Mouse (Mus musculus) lung, embryonic 15.5 days (tissue): ENCODE results near the gene Tax1bp1. TPM values are rescaled to one million over a fixed set of nuclear protein-coding genes. Genes with fewer than 3 reads are reported as not detected.

Experiments used
- ATAC-seq: fragments of 200-750 bp; cut with Nextera tagmentation; 2 replicates; pipeline ENCODE4 v1.8.0; 2017; ENCODE audit warnings: moderate number of reproducible peaks, borderline replicate concordance; ENCODE audit not compliant: low FRiP score, low TSS enrichment; ENCODE audit errors: extremely low read depth
- H3K27ac ChIP-seq: fragments of 300-500 bp; sonication (generic); 2 replicates; pipeline ENCODE4 v1.5.1; 2015; ENCODE audit warnings: moderate library complexity, mild to moderate bottlenecking, inconsistent platforms
- H3K27me3 ChIP-seq: fragments of 300-500 bp; sonication (generic); 2 replicates; pipeline ENCODE4 v1.6.1; 2015; ENCODE audit warnings: inconsistent platforms
- H3K36me3 ChIP-seq: fragments of 300-500 bp; sonication (generic); 2 replicates; pipeline ENCODE4 v1.6.1; 2015; ENCODE audit warnings: inconsistent platforms
- H3K4me1 ChIP-seq: fragments of 300-500 bp; sonication (generic); 2 replicates; pipeline ENCODE4 v1.6.1; 2015; ENCODE audit warnings: inconsistent platforms
- H3K4me2 ChIP-seq: fragments of 300-500 bp; sonication (generic); 2 replicates; pipeline ENCODE4 v1.6.1; 2015; ENCODE audit warnings: inconsistent platforms, mild to moderate bottlenecking, moderate library complexity
- H3K4me3 ChIP-seq: fragments of 300-500 bp; sonication (generic); 2 replicates; pipeline ENCODE4 v1.5.1; 2015; ENCODE audit warnings: mild to moderate bottlenecking, inconsistent platforms
- H3K9ac ChIP-seq: fragments of 300-500 bp; sonication (generic); 2 replicates; pipeline ENCODE4 v1.6.1; 2015; ENCODE audit warnings: inconsistent platforms
- H3K9me3 ChIP-seq: fragments of 300-500 bp; sonication (generic); 2 replicates; pipeline ENCODE4 v1.6.1; 2016; ENCODE audit warnings: inconsistent platforms
- WGBS: fragments of 180-500 bp; shearing (Covaris S2); methylation state at CpG from one replicate; pipeline ENCODE4 v1.1.7; 2015; 5-methylcytosine and 5-hydroxymethylcytosine counted together
- polyA plus RNA-seq: library from polyadenylated mRNA; unstranded; fragments of >200 nt; fragmentation: Nextera tagmentation; extraction: Ambion mirVana; gene quantifications from 2 replicates; pipeline ENCODE4 v1.2.1, GENCODE M21; 2015

Tax1bp1 gene
- polyA plus RNA-seq, 1 experiment from 2014 or later = 147 TPM

- H3K27ac ChIP-seq = no peak overlapping the region
- H3K9ac ChIP-seq = no peak overlapping the region
- no peaks in the 10 kb centered on the region for H3K27me3 ChIP-seq
- 84% methylated on average over 2 of the region's 2 CpGs for WGBS
- peaks cover 4% of the 10 kb centered on the region for H3K4me1 ChIP-seq
- no peak overlapping the region for H3K4me3 ChIP-seq
- H3K9me3 ChIP-seq = no peaks in the 10 kb centered on the region
- ATAC-seq = no peak
- H3K36me3 ChIP-seq = no peaks in the 10 kb centered on the region
- no peak overlapping the region for H3K4me2 ChIP-seq
Measured at GRCm38 (mm10) chr6:52712563-52712962, 966 bp upstream of the Tax1bp1 start.

- Histone ChIP-seq H3K4me3 (peak overlapping the region; percentile 86), H3K4me1 (peaks cover 4% of the 10 kb centered on the region), H3K4me2 (peak overlapping the region; percentile 60), H3K9me3 (no peaks in the 10 kb centered on the region), H3K27me3 (no peaks in the 10 kb centered on the region), H3K36me3 (no peaks in the 10 kb centered on the region), H3K27ac (peak overlapping the region; percentile 88), H3K9ac (peak overlapping the region; percentile 90)
- peak; percentile 80; the same call in 1 of the 2 replicates for ATAC-seq
- WGBS = under 1% methylated on average over 50 of the region's 52 CpGs
Measured at GRCm38 (mm10) chr6:52713897-52714509, 474 bp downstream of the Tax1bp1 start.

- no peak for ATAC-seq
- H3K9ac ChIP-seq = no peak overlapping the region
- no peak overlapping the region for H3K27ac ChIP-seq
- H3K27me3 ChIP-seq = no peaks in the 10 kb centered on the region
- 76% methylated on average over 5 of the region's 5 CpGs for WGBS
- H3K4me2 ChIP-seq = no peak overlapping the region
- peaks cover 4% of the 10 kb centered on the region for H3K4me1 ChIP-seq
- H3K4me3 ChIP-seq = no peak overlapping the region
- no peaks in the 10 kb centered on the region for H3K9me3 ChIP-seq
- H3K36me3 ChIP-seq = no peaks in the 10 kb centered on the region
Measured at GRCm38 (mm10) chr6:52717493-52718192, 4.1 kb downstream of the Tax1bp1 start.

GRCm38 (mm10) chr6:52724805-52725439 is 11.4 kb downstream of the Tax1bp1 start:
- no peak for ATAC-seq
- WGBS = 49% methylated on average over 8 of the region's 8 CpGs
- H3K9me3 ChIP-seq = no peaks in the 10 kb centered on the region
- no peak overlapping the region for H3K9ac ChIP-seq
- H3K4me2 ChIP-seq = no peak overlapping the region
- H3K27me3 ChIP-seq = no peaks in the 10 kb centered on the region
- H3K4me1 ChIP-seq = no peaks in the 10 kb centered on the region
- no peak overlapping the region for H3K4me3 ChIP-seq
- no peak overlapping the region for H3K27ac ChIP-seq
- H3K36me3 ChIP-seq = peaks cover 20% of the 10 kb centered on the region

- Histone ChIP-seq H3K9me3 (no peaks in the 10 kb centered on the region), H3K4me2 (no peak overlapping the region), H3K9ac (no peak overlapping the region), H3K4me3 (no peak overlapping the region), H3K4me1 (no peaks in the 10 kb centered on the region), H3K36me3 (peaks cover 24% of the 10 kb centered on the region), H3K27ac (no peak overlapping the region), H3K27me3 (no peaks in the 10 kb centered on the region)
- WGBS = 31% methylated on average over 4 of the region's 4 CpGs
- no peak for ATAC-seq
Measured at GRCm38 (mm10) chr6:52730338-52730737, 16.8 kb downstream of the Tax1bp1 start.

- Histone ChIP-seq H3K27ac (no peak overlapping the region), H3K9me3 (no peaks in the 10 kb centered on the region), H3K9ac (no peak overlapping the region), H3K4me3 (no peak overlapping the region), H3K27me3 (no peaks in the 10 kb centered on the region), H3K4me1 (no peaks in the 10 kb centered on the region), H3K4me2 (no peak overlapping the region), H3K36me3 (peaks cover 25% of the 10 kb centered on the region; the same call in 1 of the 2 replicates)
- ATAC-seq = no peak
- 89% methylated on average over 2 of the region's 2 CpGs for WGBS
Measured at GRCm38 (mm10) chr6:52734630-52735029, 21.1 kb downstream of the Tax1bp1 start.

- H3K27ac ChIP-seq = no peak overlapping the region
- no peaks in the 10 kb centered on the region for H3K4me1 ChIP-seq
- no peak overlapping the region for H3K9ac ChIP-seq
- H3K9me3 ChIP-seq = no peaks in the 10 kb centered on the region
- 94% methylated on average over 5 of the region's 5 CpGs for WGBS
- H3K36me3 ChIP-seq = peaks cover 31% of the 10 kb centered on the region
- H3K4me2 ChIP-seq = no peak overlapping the region
- no peaks in the 10 kb centered on the region for H3K27me3 ChIP-seq
- H3K4me3 ChIP-seq = no peak overlapping the region
- no peak for ATAC-seq
Measured at GRCm38 (mm10) chr6:52752832-52753231, 39.3 kb downstream of the Tax1bp1 start.

- H3K36me3 ChIP-seq = peaks cover 44% of the 10 kb centered on the region
- no peaks in the 10 kb centered on the region for H3K9me3 ChIP-seq
- H3K4me2 ChIP-seq = no peak overlapping the region
- 69% methylated on average over 7 of the region's 7 CpGs for WGBS
- no peak overlapping the region for H3K9ac ChIP-seq
- H3K4me1 ChIP-seq = no peaks in the 10 kb centered on the region
- ATAC-seq = no peak
- no peak overlapping the region for H3K4me3 ChIP-seq
- no peak overlapping the region for H3K27ac ChIP-seq
- no peaks in the 10 kb centered on the region for H3K27me3 ChIP-seq
Measured at GRCm38 (mm10) chr6:52765206-52765605, 51.7 kb downstream of the Tax1bp1 start.

- H3K36me3 ChIP-seq = peaks cover 26% of the 10 kb centered on the region
- H3K27me3 ChIP-seq = no peaks in the 10 kb centered on the region
- no peak overlapping the region for H3K9ac ChIP-seq
- no peaks in the 10 kb centered on the region for H3K4me1 ChIP-seq
- ATAC-seq = no peak
- H3K4me2 ChIP-seq = no peak overlapping the region
- 41% methylated on average over 1 of the region's 1 CpGs for WGBS
- H3K27ac ChIP-seq = no peak overlapping the region
- H3K9me3 ChIP-seq = no peaks in the 10 kb centered on the region
- H3K4me3 ChIP-seq = no peak overlapping the region
Measured at GRCm38 (mm10) chr6:52770789-52771188, 57.3 kb downstream of the Tax1bp1 start.

- H3K4me3 ChIP-seq = no peak overlapping the region
- 63% methylated on average over 5 of the region's 5 CpGs for WGBS
Measured at GRCm38 (mm10) chr6:52773132-52773531, 59.6 kb downstream of the Tax1bp1 start.

GRCm38 (mm10) chr6:52775350-52775749 is 61.8 kb downstream of the Tax1bp1 start:
- Histone ChIP-seq H3K4me1 (no peaks in the 10 kb centered on the region), H3K9me3 (no peaks in the 10 kb centered on the region), H3K36me3 (no peaks in the 10 kb centered on the region), H3K9ac (no peak overlapping the region), H3K4me3 (no peak overlapping the region), H3K27ac (no peak overlapping the region), H3K27me3 (no peaks in the 10 kb centered on the region), H3K4me2 (no peak overlapping the region)
- 77% methylated on average over 3 of the region's 3 CpGs for WGBS
- ATAC-seq = no peak

More at GRCm38 (mm10) chr6:52773132-52773531, 59.6 kb downstream of the Tax1bp1 start:
- Histone ChIP-seq H3K9me3 (no peaks in the 10 kb centered on the region), H3K36me3 (peaks cover 14% of the 10 kb centered on the region; the same call in 1 of the 2 replicates), H3K9ac (no peak overlapping the region), H3K4me2 (no peak overlapping the region), H3K27ac (no peak overlapping the region), H3K4me1 (no peaks in the 10 kb centered on the region), H3K27me3 (no peaks in the 10 kb centered on the region)
- ATAC-seq = no peak

- Histone ChIP-seq H3K9ac (no peak overlapping the region), H3K4me3 (no peak overlapping the region), H3K36me3 (no peaks in the 10 kb centered on the region), H3K9me3 (no peaks in the 10 kb centered on the region), H3K27me3 (no peaks in the 10 kb centered on the region), H3K4me2 (no peak overlapping the region), H3K27ac (no peak overlapping the region), H3K4me1 (no peaks in the 10 kb centered on the region)
- WGBS = 79% methylated on average over 8 of the region's 8 CpGs
- ATAC-seq = no peak
Measured at GRCm38 (mm10) chr6:52775956-52776355, 62.4 kb downstream of the Tax1bp1 start.
